Mouse (Mus musculus): Measurements from ENCODE around the gene Olfr904.
"Not testable (repeated sequence)": the region's sequence is repeated elsewhere in the genome, so short reads cannot be mapped to it uniquely, and the experiment has no call there.

Olfr904 gene

GRCm38 (mm10) chr9:38462844-38463243, at the start of gene Olfr904:
Gene Olfr904 (plus strand): TSS chr9:38463144.
- DNase-seq (ENCODE audit: low read depth, low spot score) = no peak

GRCm38 (mm10) chr9:38413502-38413901, 49.4 kb upstream of the Olfr904 start:
- not testable (repeated sequence) for DNase-seq (ENCODE audit: low read depth, low spot score)

- DNase-seq (ENCODE audit: low read depth, low spot score) = no peak
Observed at GRCm38 (mm10) chr9:38423801-38424200, 39.1 kb upstream of the Olfr904 start.

DNA sequence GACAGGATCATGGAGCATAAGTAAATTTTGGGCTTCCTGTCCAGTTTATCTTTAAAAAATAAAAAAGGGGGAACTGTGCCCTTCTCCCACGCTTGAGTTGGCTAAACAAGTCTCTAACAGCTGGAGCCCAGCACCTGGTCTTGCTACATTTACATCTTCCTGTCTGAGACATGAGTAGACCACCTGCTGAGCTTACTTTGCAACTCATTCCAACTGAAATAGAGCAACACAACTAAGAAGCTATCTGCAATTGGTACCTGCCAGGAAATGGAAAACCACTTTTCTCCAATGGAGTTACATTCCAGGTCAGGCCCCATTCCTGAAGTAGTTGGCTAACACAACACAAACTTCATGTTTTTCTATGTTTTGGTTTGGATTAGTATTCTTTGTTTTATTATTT, 35.9 kb upstream of the Olfr904 start:
- no peak for DNase-seq (ENCODE audit: low read depth, low spot score)

- DNase-seq (ENCODE audit: low read depth, low spot score) = no peak
Observed at GRCm38 (mm10) chr9:38429155-38429554, 33.8 kb upstream of the Olfr904 start, which contains the start of gene Olfr901. Gene Olfr901 (plus strand): TSS chr9:38429455.

DNA sequence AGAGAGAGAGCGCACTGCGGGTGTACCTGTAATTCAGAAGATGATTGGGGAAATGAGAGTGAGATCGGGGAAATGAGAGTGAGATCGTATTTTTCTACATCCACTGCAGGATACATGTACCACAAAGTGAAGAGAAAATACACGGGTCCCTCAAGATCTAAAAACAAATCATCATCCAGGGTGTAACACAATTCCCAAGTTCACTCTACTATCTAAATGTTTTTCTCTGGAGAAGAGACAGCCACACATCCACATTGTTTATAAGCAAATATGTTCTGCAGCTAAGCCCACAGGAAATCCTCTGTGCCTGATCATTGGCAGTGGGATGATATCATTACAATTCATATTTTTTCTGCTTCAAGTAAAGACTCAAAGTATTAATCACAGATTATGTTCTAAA, 15.6 kb upstream of the Olfr904 start, which contains the start of gene Olfr902:
TSS of gene Olfr902 (plus strand) at position 301 of the 400 bp plus-strand sequence.
- no peak for DNase-seq (ENCODE audit: low read depth, low spot score)

DNA sequence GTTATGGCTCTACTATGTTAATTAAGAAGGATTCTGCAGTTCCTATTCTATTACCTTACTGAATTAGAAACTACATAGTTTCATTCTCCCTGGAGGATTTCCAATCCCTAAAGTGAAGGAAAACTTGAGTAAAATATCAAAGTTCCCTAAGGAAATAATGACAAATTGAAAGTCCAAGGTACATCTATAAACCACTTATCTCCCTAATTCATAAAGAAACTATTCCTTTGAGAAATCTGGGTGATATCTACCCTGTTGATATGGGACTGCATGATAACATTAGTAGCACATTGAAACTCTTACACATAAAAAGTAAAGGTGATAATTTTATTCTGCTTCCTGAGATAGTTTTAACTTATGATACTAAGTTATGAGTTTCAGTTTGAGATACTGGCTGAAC, 7.9 kb downstream of the Olfr904 start, which contains the start of gene Olfr905:
TSS of gene Olfr905 (plus strand) at position 301 of the 400 bp plus-strand sequence.
- no peak for DNase-seq (ENCODE audit: low read depth, low spot score)

- no peak for DNase-seq (ENCODE audit: low read depth, low spot score)
Observed at GRCm38 (mm10) chr9:38486785-38487184, 23.8 kb downstream of the Olfr904 start, which contains the start of gene Olfr906. Gene Olfr906 (plus strand): TSS chr9:38487085.

DNA sequence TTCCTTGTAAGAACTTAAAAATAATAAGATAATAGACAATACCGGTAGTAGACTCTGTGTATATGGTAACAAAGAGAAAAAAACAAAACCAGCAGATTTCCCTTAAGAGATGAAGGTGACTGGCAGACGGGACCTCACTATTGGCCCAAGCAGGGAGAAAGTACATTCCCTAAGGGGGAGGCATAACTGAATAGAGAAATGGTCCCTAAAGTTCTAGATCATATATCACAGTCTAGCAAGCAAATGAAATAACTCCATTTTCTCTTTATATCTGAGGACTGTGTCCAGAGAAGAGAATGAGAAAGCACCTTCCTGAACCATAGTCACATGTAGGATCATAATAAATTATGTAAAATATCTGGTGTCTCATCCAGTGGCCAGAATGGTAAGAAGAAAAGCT, 32.6 kb downstream of the Olfr904 start, which contains the start of gene Olfr907:
TSS of gene Olfr907 (plus strand) at position 301 of the 400 bp plus-strand sequence.
- no peak for DNase-seq (ENCODE audit: low read depth, low spot score)

GRCm38 (mm10) chr9:38512353-38512752, 49.4 kb downstream of the Olfr904 start:
- no peak for DNase-seq (ENCODE audit: low read depth, low spot score)

Measured in brain, adult 2 months (tissue).